Mouse (Mus musculus) embryonic facial prominence, embryonic 14.5 days (tissue): ENCODE data around the gene Vipr2. TPM values are rescaled to one million over a fixed set of nuclear protein-coding genes. Genes with fewer than 3 reads are reported as not detected.
A peak's percentile ranks its signal among the peaks of the same experiment; 100 is the strongest.

ENCODE experiments used
- ATAC-seq: fragments of 200-750 bp; cut with Nextera tagmentation; 2 replicates; pipeline ENCODE4 v1.8.0; 2017; ENCODE audit warnings: low read depth, moderate number of reproducible peaks, moderate TSS enrichment
- DNase-seq: peaks from one replicate; pipeline ENCODE4 v3.0.0-alpha.2; 2015; ENCODE audit warnings: low spot score
- H3K27ac ChIP-seq: fragments of 300-500 bp; sonication (generic); replicated peaks from 2 replicates; pipeline ENCODE4 v1.5.1; 2014; ENCODE audit warnings: low read depth, mild to moderate bottlenecking, low read length, moderate library complexity
- H3K27me3 ChIP-seq: fragments of 300-500 bp; sonication (generic); replicated peaks from 2 replicates; pipeline ENCODE4 v1.6.1; 2014; ENCODE audit warnings: low read length; ENCODE audit not compliant: control insufficient read depth, insufficient read depth
- H3K36me3 ChIP-seq: fragments of 300-500 bp; sonication (generic); 2 replicates; pipeline ENCODE4 v1.6.1; 2014; ENCODE audit warnings: low read length, mixed read lengths; ENCODE audit not compliant: control insufficient read depth, insufficient read depth
- H3K4me1 ChIP-seq: fragments of 300-500 bp; sonication (generic); 2 replicates; pipeline ENCODE4 v1.6.1; 2014; ENCODE audit warnings: antibody characterized with exemption, low read length; ENCODE audit not compliant: control insufficient read depth, insufficient read depth
- H3K4me2 ChIP-seq: fragments of 300-500 bp; sonication (generic); 2 replicates; pipeline ENCODE4 v1.6.1; 2014; ENCODE audit warnings: low read depth, mild to moderate bottlenecking, low read length, moderate library complexity, mixed read lengths
- H3K4me3 ChIP-seq: fragments of 300-500 bp; sonication (generic); 2 replicates; pipeline ENCODE4 v1.5.1; 2014; ENCODE audit warnings: low read depth, mild to moderate bottlenecking, low read length
- H3K9ac ChIP-seq: fragments of 300-500 bp; sonication (generic); 2 replicates; pipeline ENCODE4 v1.6.1; 2014; ENCODE audit warnings: low read depth, mild to moderate bottlenecking, low read length, moderate library complexity, mixed read lengths
- H3K9me3 ChIP-seq: fragments of 300-500 bp; sonication (generic); 2 replicates; pipeline ENCODE4 v1.6.1; 2016; ENCODE audit warnings: low read length; ENCODE audit not compliant: control insufficient read depth
- WGBS: fragments of 180-500 bp; shearing (Covaris S2); extraction: QIAGEN DNeasy Blood & Tissue Kit; methylation state at CpG from one replicate; pipeline ENCODE4 v1.1.7; 2014; 5-methylcytosine and 5-hydroxymethylcytosine counted together
- polyA plus RNA-seq: library from polyadenylated mRNA; unstranded; fragments of >200 nt; fragmentation: Nextera tagmentation; extraction: Ambion mirVana; gene quantifications from 2 replicates; pipeline ENCODE4 v1.2.1, GENCODE M21; 2014

Gene Vipr2
- polyA plus RNA-seq, 1 experiment from 2014 or later: 3.6 TPM

- Histone ChIP-seq H3K4me1 (peaks cover under 1% of the 10 kb centered on the region), H3K27me3 (no peaks in the 10 kb centered on the region), H3K4me3 (no peak overlapping the region), H3K9ac (no peak overlapping the region), H3K27ac (no peak overlapping the region), H3K4me2 (no peak overlapping the region), H3K9me3 (peaks cover 34% of the 10 kb centered on the region), H3K36me3 (peaks cover 60% of the 10 kb centered on the region)
- WGBS: 95% methylated on average over 8 of the region's 8 CpGs
- ATAC-seq (no peak), DNase-seq (no peak)
These were observed 23.2 kb upstream of the Vipr2 start for GRCm38 (mm10) chr12:116054342-116054741.

DNA sequence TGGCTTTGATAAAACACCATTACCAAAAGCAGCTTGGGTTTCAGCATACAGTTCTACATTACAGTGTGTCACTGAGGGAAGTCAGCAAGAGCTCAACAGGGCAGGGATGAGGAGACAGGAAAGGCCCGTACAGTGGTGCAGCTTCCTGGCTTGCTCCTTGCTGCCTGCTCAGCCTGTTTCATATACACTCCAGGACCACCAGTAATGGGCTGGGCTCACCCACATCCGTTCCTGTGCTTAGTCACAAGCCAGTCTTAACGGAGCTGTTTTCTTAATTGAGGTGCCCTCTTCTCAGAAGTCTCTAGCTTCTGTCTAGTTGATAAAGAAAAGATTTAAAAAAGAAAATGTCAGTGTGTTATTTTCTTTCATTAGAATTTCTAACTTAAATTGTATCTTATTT lies 21.4 kb upstream of the Vipr2 start:
- Histone ChIP-seq H3K9me3 (peaks cover 51% of the 10 kb centered on the region), H3K4me1 (no peaks in the 10 kb centered on the region), H3K4me3 (no peak overlapping the region), H3K4me2 (no peak overlapping the region), H3K27me3 (no peaks in the 10 kb centered on the region), H3K9ac (no peak overlapping the region), H3K27ac (no peak overlapping the region), H3K36me3 (peaks cover 69% of the 10 kb centered on the region)
- WGBS: 96% methylated on average over 3 of the region's 3 CpGs
- no peak for DNase-seq
- ATAC-seq: no peak

DNA sequence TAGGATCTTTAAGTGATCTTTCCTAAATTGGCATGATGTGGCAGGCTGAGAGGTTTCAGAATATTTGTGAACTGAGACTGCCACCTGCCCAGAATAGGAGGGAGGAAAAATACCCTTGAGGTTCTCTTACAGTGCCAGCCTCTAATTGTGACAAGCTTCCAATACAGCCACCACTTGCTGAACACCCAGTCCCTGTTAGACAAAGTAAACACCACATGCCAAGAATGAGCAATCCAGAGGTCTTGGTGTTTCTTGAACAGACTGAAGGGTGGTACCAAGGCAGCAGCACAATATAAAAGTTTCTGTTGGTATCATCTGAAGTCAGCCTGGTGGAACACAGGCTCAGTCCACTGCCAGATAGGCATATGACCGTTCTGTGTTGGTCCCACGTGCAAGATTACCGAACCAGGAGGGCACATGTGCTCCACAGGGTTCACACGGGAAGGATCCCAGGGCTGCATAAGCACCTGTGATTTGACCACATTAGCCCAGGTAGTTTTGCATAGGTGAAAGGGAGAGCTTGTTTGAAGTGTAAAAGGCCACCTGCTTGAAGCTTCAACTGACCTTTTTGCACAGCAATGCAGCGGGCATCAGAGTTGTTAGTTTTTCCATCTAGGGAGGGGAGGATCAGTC lies 15.8 kb upstream of the Vipr2 start:
- Histone ChIP-seq H3K36me3 (peaks cover 53% of the 10 kb centered on the region), H3K4me3 (no peak overlapping the region), H3K27me3 (no peaks in the 10 kb centered on the region), H3K4me1 (no peaks in the 10 kb centered on the region), H3K9ac (no peak overlapping the region), H3K27ac (no peak overlapping the region), H3K4me2 (no peak overlapping the region), H3K9me3 (peaks cover 59% of the 10 kb centered on the region)
- 0 out of 2 replicates have a peak, but pooled peaks have one; percentile 41 for ATAC-seq
- 93% methylated on average over 5 of the region's 5 CpGs for WGBS
- DNase-seq: no peak

GRCm38 (mm10) chr12:116062194-116062583 lies 15.3 kb upstream of the Vipr2 start:
- DNase-seq: no peak
- H3K9me3 ChIP-seq: peaks cover 55% of the 10 kb centered on the region
- no peak overlapping the region for H3K4me3 ChIP-seq
- no peak overlapping the region for H3K27ac ChIP-seq
- WGBS: 89% methylated on average over 2 of the region's 2 CpGs
- H3K27me3 ChIP-seq: no peaks in the 10 kb centered on the region
- no peaks in the 10 kb centered on the region for H3K4me1 ChIP-seq
- ATAC-seq: no peak
- no peak overlapping the region for H3K4me2 ChIP-seq
- H3K9ac ChIP-seq: no peak overlapping the region
- H3K36me3 ChIP-seq: peaks cover 48% of the 10 kb centered on the region

DNA sequence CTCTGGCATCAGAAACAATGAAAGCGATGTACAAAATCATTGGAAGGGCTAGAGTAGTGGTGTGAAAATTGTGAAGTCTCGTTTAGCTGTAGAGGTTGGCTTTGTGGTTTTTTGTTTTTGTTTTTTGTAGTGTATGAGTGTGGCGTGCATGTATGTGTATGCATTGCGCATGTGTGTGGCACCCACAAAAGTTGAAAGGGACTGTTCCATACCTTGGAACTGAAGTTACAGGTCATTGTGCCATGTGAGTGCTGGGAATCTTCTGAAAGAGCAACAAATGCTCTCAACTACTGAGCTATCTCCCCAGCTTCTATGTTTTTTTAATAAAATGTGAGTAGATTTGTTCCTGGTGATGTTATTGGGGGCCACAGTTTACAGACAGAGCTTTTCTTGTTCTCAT lies 14.5 kb upstream of the Vipr2 start:
- peaks cover 50% of the 10 kb centered on the region for H3K9me3 ChIP-seq
- no peak overlapping the region for H3K9ac ChIP-seq
- ATAC-seq (no peak), DNase-seq (no peak)
- 97% methylated on average over 4 of the region's 4 CpGs for WGBS
- peaks cover 41% of the 10 kb centered on the region for H3K36me3 ChIP-seq
- no peak overlapping the region for H3K27ac ChIP-seq
- H3K27me3 ChIP-seq: no peaks in the 10 kb centered on the region
- no peaks in the 10 kb centered on the region for H3K4me1 ChIP-seq
- no peak overlapping the region for H3K4me2 ChIP-seq
- no peak overlapping the region for H3K4me3 ChIP-seq

DNA sequence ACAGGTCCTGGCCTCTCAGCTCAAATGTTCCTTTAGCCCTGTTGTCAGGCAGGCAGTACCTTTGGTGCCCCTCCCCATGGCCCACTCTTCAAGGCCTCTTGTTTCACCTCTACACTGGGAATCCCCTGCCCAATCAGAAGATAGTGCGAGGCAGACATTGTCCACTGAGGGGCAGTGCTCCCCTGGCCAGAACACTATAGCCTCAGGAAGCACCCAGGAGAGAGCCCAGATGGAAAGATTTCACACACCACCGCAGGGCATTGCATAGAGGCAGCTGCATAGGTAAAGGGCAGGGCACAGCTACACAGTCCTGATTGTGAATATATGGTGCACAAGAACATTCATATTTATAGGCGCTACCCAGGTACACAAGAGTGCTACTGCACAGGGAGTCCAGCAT lies 6.5 kb upstream of the Vipr2 start:
- H3K36me3 ChIP-seq: no peaks in the 10 kb centered on the region
- peaks cover 6% of the 10 kb centered on the region for H3K27me3 ChIP-seq
- no peak overlapping the region for H3K4me2 ChIP-seq
- no peaks in the 10 kb centered on the region for H3K4me1 ChIP-seq
- no peak overlapping the region; the same call in 1 of the 2 replicates for H3K9ac ChIP-seq
- WGBS: 7% methylated on average over 3 of the region's 3 CpGs
- H3K4me3 ChIP-seq: no peak overlapping the region
- no peak overlapping the region for H3K27ac ChIP-seq
- ATAC-seq (peak; percentile 91), DNase-seq (peak; percentile 47)
- no peaks in the 10 kb centered on the region for H3K9me3 ChIP-seq

- no peaks in the 10 kb centered on the region for H3K4me1 ChIP-seq
- DNase-seq (no peak), ATAC-seq (peak; percentile 67; the same call in 1 of the 2 replicates)
- 0% methylated on average over 15 of the region's 24 CpGs for WGBS
- peaks cover 34% of the 10 kb centered on the region for H3K27me3 ChIP-seq
- no peak overlapping the region for H3K27ac ChIP-seq
- H3K36me3 ChIP-seq: no peaks in the 10 kb centered on the region
- H3K4me2 ChIP-seq: peak overlapping the region; percentile 92
- peak overlapping the region; percentile 48 for H3K4me3 ChIP-seq
- H3K9ac ChIP-seq: peak overlapping the region; percentile 63
- no peaks in the 10 kb centered on the region for H3K9me3 ChIP-seq
These were observed 385 bp downstream of the Vipr2 start for GRCm38 (mm10) chr12:116077855-116078366.

DNA sequence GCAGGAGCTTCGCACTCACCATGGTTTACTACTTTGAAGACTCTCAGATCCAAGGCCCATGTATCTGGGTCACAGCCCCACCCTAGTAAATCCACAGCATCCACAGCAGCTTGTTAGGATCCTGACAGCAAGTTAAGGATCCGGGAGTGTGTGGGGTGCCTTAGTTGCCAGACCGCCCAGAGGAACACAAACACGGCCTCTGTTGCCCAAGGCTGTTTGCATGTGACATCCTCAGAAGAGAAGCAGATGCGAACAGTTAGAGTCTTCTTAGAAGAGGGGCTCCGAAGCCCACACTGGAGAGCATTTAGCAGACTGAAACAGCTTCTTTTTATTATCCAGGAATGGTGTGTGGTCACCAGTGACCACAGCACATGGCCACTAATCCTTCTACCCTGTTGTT lies 5.6 kb downstream of the Vipr2 start:
- H3K9me3 ChIP-seq: no peaks in the 10 kb centered on the region
- no peaks in the 10 kb centered on the region for H3K4me1 ChIP-seq
- no peak overlapping the region for H3K4me2 ChIP-seq
- no peaks in the 10 kb centered on the region for H3K36me3 ChIP-seq
- H3K27me3 ChIP-seq: peaks cover 17% of the 10 kb centered on the region; the same call in 1 of the 2 replicates
- 51% methylated on average over 6 of the region's 6 CpGs for WGBS
- H3K4me3 ChIP-seq: no peak overlapping the region
- DNase-seq: peak; percentile 34
- no peak overlapping the region for H3K9ac ChIP-seq
- no peak overlapping the region for H3K27ac ChIP-seq
- 0 out of 2 replicates have a peak, but pooled peaks have one; percentile 30 for ATAC-seq

DNA sequence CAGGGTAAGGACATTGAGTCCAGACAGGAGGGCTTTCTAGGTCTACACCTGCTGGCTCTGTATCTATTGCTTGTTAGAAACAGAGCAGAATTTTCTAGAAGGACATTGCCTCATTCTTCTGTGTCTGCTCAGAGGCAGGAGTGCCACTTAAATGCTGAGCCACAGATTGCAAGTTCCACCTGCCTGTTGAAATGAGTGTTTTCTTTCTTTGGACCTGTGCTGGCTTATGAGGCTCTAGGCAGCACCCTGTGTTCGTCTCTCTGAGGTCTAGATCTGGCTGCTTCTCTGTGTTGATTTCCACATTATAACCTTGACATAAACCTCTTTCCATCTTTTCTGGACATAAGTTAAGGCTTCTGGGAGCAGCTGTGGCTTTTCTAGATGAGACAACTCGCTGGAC lies 6.8 kb downstream of the Vipr2 start:
- DNase-seq: no peak

More for the DNA sequence above, 6.8 kb downstream of the Vipr2 start:
- no peak overlapping the region for H3K4me2 ChIP-seq
- H3K36me3 ChIP-seq: no peaks in the 10 kb centered on the region
- no peak overlapping the region for H3K9ac ChIP-seq
- no peak for ATAC-seq
- no peaks in the 10 kb centered on the region for H3K9me3 ChIP-seq
- no peak overlapping the region for H3K27ac ChIP-seq
- H3K4me3 ChIP-seq: no peak overlapping the region
- WGBS: 76% methylated on average over 2 of the region's 2 CpGs
- peaks cover 7% of the 10 kb centered on the region; the same call in 1 of the 2 replicates for H3K27me3 ChIP-seq
- no peaks in the 10 kb centered on the region for H3K4me1 ChIP-seq
